Mouse (Mus musculus) liver, adult 2 months (tissue): ENCODE data around the gene Pde4dip. TPM values are rescaled to one million over a fixed set of nuclear protein-coding genes. Genes with fewer than 3 reads are reported as not detected.

ENCODE experiments used
- DNase-seq: peaks from one replicate; pipeline ENCODE4 v3.0.0-alpha.2; 2011; ENCODE audit warnings: low read depth, low spot score; ENCODE audit errors: extremely low read depth
- H3K27ac ChIP-seq: fragments of 200-500 bp; replicated peaks from 2 replicates; pipeline ENCODE4 v1.5.1; 2012; ENCODE audit warnings: low read depth, mild to moderate bottlenecking, control low read depth, inconsistent platforms, low read length; ENCODE audit not compliant: insufficient read depth
- H3K27me3 ChIP-seq: fragments of 200-500 bp; 2 replicates; pipeline ENCODE4 v1.6.1; 2012; ENCODE audit warnings: mild to moderate bottlenecking, moderate library complexity, low read length, inconsistent platforms; ENCODE audit not compliant: control insufficient read depth, insufficient read depth
- H3K36me3 ChIP-seq: fragments of 200-500 bp; 2 replicates; pipeline ENCODE4 v1.6.1; 2012; ENCODE audit warnings: low read length, inconsistent platforms; ENCODE audit not compliant: control insufficient read depth, insufficient read depth
- H3K4me1 ChIP-seq: fragments of 200-500 bp; 2 replicates; pipeline ENCODE4 v1.6.1; 2011; ENCODE audit warnings: low read length; ENCODE audit not compliant: control insufficient read depth, insufficient read depth
- H3K4me3 ChIP-seq: fragments of 200-500 bp; 2 replicates; pipeline ENCODE4 v1.5.1; 2011; ENCODE audit warnings: low read depth, mild to moderate bottlenecking, control low read depth, low read length, moderate library complexity; ENCODE audit not compliant: insufficient read depth
- H3K79me2 ChIP-seq: fragments of 200-500 bp; 2 replicates; pipeline ENCODE4 v1.6.1; 2012; ENCODE audit warnings: inconsistent platforms, mild to moderate bottlenecking, low read length, moderate library complexity; ENCODE audit not compliant: control insufficient read depth, insufficient read depth
- H3K9ac ChIP-seq: fragments of 200-500 bp; 2 replicates; pipeline ENCODE4 v1.6.1; 2012; ENCODE audit warnings: low read depth, mild to moderate bottlenecking, control low read depth, inconsistent platforms, low read length
- CTCF ChIP-seq: fragments of 200-500 bp; IDR thresholded peaks from 2 replicates; pipeline ENCODE4 v1.5.1; 2011; ENCODE audit warnings: low read depth, low read length, control low read depth
- POLR2A ChIP-seq: fragments of 200-500 bp; IDR thresholded peaks from 2 replicates; pipeline ENCODE4 v1.6.1; 2011; ENCODE audit warnings: low read length, control low read depth; ENCODE audit not compliant: insufficient read depth; ENCODE audit errors: extremely low read depth
- WGBS: fragments of 180-500 bp; shearing (Covaris S2); methylation state at CpG from one replicate; pipeline ENCODE4 v1.1.7; 2018; 5-methylcytosine and 5-hydroxymethylcytosine counted together
- polyA plus RNA-seq: library from polyadenylated mRNA; depleted of rRNA; stranded (reverse); fragments of >200 nt; gene quantifications from 2 replicates; pipeline ENCODE4 v1.2.3, GENCODE M21; 2012
- total RNA-seq: library from RNA; depleted of rRNA; stranded (reverse); fragments of >200 nt; gene quantifications from 2 replicates; pipeline ENCODE4 v1.2.3, GENCODE M21; 2014

The Pde4dip gene
- total and polyA plus RNA-seq, 2 experiments = 24.0 to 50.1 TPM

DNA sequence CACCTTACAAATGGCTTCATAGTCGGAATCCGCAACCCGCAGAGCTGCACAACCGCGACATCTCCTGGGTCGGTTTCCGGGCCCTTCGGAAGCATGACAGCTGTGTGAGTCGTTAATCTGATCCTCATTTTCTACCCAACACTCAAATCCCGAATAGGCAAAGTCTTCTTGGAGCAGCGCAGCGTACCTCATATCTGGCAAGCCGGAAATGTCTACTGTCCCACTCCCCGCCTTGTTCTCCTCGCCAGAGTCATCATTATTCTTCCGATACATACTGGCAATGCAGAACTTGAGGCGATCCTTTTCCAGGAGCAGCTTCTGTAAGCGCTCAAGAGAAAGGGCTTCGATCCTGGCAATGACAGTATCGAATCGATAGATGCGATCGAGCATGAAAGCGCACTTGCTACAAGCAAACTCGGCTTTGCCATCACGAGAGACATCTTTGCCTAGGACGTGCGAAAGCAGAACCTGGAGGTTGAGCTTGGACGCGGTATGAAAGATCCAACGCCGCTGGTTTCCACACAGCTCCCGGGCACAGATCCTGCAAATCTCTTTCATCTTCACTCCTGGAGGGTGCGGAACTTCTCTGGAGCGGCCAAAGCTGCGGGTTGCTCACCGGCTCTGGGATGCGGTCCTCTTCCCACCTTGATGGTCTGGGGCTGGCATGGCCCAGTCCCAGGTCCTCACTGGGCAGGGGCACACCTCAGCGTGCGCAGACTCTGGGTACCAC, 121.3 kb downstream of the Pde4dip start:
- TF ChIP-seq POLR2A (no peak), CTCF (no peak)
- Histone ChIP-seq H3K27me3 (no peaks in the 10 kb centered on the region), H3K9ac (peak overlapping the region; percentile 75), H3K4me3 (peak overlapping the region; percentile 82), H3K4me1 (peaks cover 9% of the 10 kb centered on the region), H3K27ac (peak overlapping the region; percentile 75), H3K79me2 (peaks cover 9% of the 10 kb centered on the region; the same call in 1 of the 2 replicates), H3K36me3 (peaks cover 2% of the 10 kb centered on the region; the same call in 1 of the 2 replicates)
- DNase-seq = peak; percentile 68
- 4% methylated on average over 40 of the region's 40 CpGs for WGBS

DNA sequence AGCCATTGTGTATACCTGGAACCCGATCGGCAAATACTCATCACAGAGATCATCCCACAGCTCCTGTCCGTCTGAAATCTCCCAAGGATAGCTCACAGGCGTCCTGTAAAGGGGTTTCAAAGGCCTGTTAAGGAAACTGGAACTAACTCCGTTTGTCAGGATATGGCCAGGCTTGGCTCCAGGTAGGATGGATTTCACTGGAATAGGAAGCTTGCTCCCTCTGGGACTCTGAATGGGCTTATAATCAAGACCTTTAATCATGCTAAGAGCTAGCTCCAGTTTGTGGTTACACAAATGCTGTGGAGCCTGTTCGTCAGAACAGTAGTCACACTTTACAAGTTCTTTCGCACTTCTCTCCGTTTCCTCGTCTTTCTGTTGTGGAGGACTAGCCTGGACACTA, 122.0 kb downstream of the Pde4dip start:
- peak; percentile 24 for DNase-seq
- WGBS = 31% methylated on average over 9 of the region's 9 CpGs
- peak overlapping the region; percentile 75 for H3K9ac ChIP-seq
- TF ChIP-seq CTCF = no peak
- no peak for TF ChIP-seq POLR2A
- no peaks in the 10 kb centered on the region for H3K27me3 ChIP-seq
- peaks cover 14% of the 10 kb centered on the region; the same call in 1 of the 2 replicates for H3K79me2 ChIP-seq
- peaks cover 9% of the 10 kb centered on the region for H3K4me1 ChIP-seq
- no peak overlapping the region; the same call in 1 of the 2 replicates for H3K27ac ChIP-seq
- H3K4me3 ChIP-seq = peak overlapping the region; percentile 82; the same call in 1 of the 2 replicates
- peaks cover 6% of the 10 kb centered on the region; the same call in 1 of the 2 replicates for H3K36me3 ChIP-seq

DNA sequence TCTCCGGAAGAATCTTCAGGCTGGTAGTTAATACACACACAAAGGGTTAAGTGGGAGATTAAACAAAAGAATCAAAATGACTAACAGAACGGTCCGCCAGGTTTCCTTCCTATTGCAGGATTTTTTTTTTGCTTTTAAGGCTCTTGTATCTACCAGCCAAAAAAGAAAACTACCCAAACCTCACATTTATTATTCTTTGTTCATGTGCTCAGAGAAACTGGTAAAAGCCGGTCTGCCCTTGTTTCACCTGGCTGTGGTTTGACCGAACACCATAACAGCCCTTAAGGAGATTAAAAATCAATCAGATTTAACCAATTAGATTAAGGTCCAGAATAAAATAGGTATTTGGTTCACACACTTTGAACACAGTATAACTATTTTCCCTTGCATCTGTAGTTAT, 124.4 kb downstream of the Pde4dip start:
- no peak overlapping the region for H3K27ac ChIP-seq

DNA sequence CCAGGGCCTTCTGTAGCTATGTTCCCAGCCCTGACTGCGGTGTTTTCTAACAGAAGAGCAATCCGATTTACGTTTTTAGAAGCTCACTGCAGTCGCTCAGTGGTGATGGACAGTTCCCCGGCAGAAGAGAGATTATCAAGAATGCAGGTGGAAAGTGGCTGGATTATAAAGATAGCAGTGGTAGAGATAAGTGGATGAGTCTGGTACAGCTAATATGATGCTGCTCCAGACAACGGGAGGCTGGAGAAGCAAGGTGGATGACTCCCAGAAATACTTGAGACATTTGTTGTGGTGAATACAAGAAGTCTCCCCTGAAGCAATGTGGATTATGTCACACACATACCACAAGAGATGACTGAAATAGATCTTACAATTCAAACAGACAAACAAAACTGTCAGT, 126.6 kb downstream of the Pde4dip start:
- H3K9ac ChIP-seq = no peak overlapping the region
- H3K27me3 ChIP-seq = no peaks in the 10 kb centered on the region
- H3K4me3 ChIP-seq = no peak overlapping the region
- no peak for DNase-seq
- 93% methylated on average over 6 of the region's 6 CpGs for WGBS
- no peak for TF ChIP-seq CTCF
- no peak for TF ChIP-seq POLR2A
- H3K36me3 ChIP-seq = peaks cover 6% of the 10 kb centered on the region; the same call in 1 of the 2 replicates
- peaks cover 14% of the 10 kb centered on the region; the same call in 1 of the 2 replicates for H3K79me2 ChIP-seq
- peaks cover 14% of the 10 kb centered on the region for H3K4me1 ChIP-seq
- H3K27ac ChIP-seq = no peak overlapping the region

More for the DNA sequence above, 124.4 kb downstream of the Pde4dip start:
- no peak for TF ChIP-seq POLR2A
- DNase-seq = no peak
- Histone ChIP-seq H3K4me3 (no peak overlapping the region), H3K36me3 (peaks cover 6% of the 10 kb centered on the region; the same call in 1 of the 2 replicates), H3K4me1 (peaks cover 9% of the 10 kb centered on the region), H3K9ac (no peak overlapping the region), H3K79me2 (peaks cover 14% of the 10 kb centered on the region; the same call in 1 of the 2 replicates), H3K27me3 (no peaks in the 10 kb centered on the region)
- 41% methylated on average over 5 of the region's 5 CpGs for WGBS

DNA sequence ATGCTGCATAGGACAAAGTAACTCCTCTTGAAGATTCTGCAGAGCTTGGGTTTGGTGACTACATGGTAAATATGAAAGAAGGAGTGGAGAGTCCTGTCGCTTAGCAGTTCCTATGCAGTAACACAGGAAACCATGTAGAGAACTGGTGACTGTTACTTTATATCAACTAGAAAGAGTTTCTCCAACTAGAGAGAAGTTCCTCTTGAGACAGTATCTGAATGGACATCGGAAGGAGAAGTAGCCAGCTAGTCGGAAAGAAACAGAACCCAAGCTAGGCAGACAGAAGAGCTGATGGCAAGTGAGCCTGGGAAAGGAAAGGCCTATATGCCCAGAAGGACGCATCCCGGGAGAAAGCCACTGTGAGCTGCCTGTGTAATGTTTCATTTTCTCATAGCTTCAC, 127.3 kb downstream of the Pde4dip start:
- H3K4me1 ChIP-seq = peaks cover 9% of the 10 kb centered on the region

DNA sequence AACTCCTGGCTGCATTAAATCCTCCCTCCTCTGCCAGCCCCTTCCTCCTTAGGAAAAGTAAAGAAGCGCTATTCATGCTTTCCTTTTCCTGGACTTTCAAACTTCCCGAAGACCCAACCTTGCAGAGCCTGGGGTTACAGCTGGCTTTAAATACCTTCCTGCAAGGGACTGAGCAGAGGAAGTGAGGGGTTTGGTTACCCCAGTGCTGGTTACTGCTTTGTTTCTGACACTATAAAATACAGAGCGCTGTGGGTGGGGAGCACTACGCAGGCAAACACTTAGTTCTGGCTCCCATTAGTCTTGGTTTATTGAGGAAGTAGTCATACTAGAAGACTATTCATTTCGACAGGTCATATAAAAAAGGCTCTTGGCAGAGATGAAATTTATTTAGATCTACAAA, 128.7 kb downstream of the Pde4dip start:
- WGBS = 92% methylated on average over 5 of the region's 5 CpGs
- DNase-seq = no peak
- Histone ChIP-seq H3K27me3 (no peaks in the 10 kb centered on the region), H3K79me2 (peaks cover 9% of the 10 kb centered on the region; the same call in 1 of the 2 replicates), H3K36me3 (peaks cover 12% of the 10 kb centered on the region), H3K27ac (no peak overlapping the region), H3K4me3 (no peak overlapping the region), H3K9ac (no peak overlapping the region), H3K4me1 (peaks cover 11% of the 10 kb centered on the region)
- TF ChIP-seq POLR2A (no peak), CTCF (no peak)

More for the DNA sequence above, 127.3 kb downstream of the Pde4dip start:
- Histone ChIP-seq H3K4me3 (no peak overlapping the region), H3K9ac (no peak overlapping the region), H3K79me2 (peaks cover 9% of the 10 kb centered on the region; the same call in 1 of the 2 replicates), H3K36me3 (peaks cover 6% of the 10 kb centered on the region; the same call in 1 of the 2 replicates), H3K27ac (no peak overlapping the region), H3K27me3 (no peaks in the 10 kb centered on the region)
- no peak for DNase-seq
- no peak for TF ChIP-seq CTCF
- no peak for TF ChIP-seq POLR2A
- 89% methylated on average over 5 of the region's 5 CpGs for WGBS
